Mouse (Mus musculus) forebrain, embryonic 15.5 days (tissue): ENCODE measurements around the gene Creb1. TPM values are rescaled to one million over a fixed set of nuclear protein-coding genes. Genes with fewer than 3 reads are reported as not detected.

Source experiments
- ATAC-seq: fragments of 200-750 bp; cut with Nextera tagmentation; replicated peaks from 2 replicates; pipeline ENCODE4 v1.8.0; 2017; ENCODE audit warnings: mild to moderate bottlenecking, moderate TSS enrichment, moderate library complexity
- H3K27ac ChIP-seq: fragments of 300-500 bp; sonication (generic); replicated peaks from 2 replicates; pipeline ENCODE4 v1.5.1; 2015; ENCODE audit warnings: mild to moderate bottlenecking, inconsistent platforms
- H3K27me3 ChIP-seq: fragments of 300-500 bp; sonication (generic); 2 replicates; pipeline ENCODE4 v1.6.1; 2015; ENCODE audit warnings: inconsistent platforms
- H3K36me3 ChIP-seq: fragments of 300-500 bp; sonication (generic); 2 replicates; pipeline ENCODE4 v1.6.1; 2015; ENCODE audit warnings: mild to moderate bottlenecking, inconsistent platforms
- H3K4me1 ChIP-seq: fragments of 300-500 bp; sonication (generic); 2 replicates; pipeline ENCODE4 v1.6.1; 2015; ENCODE audit warnings: inconsistent platforms
- H3K4me2 ChIP-seq: fragments of 300-500 bp; sonication (generic); replicated peaks from 2 replicates; pipeline ENCODE4 v1.6.1; 2015; ENCODE audit warnings: mild to moderate bottlenecking, inconsistent platforms
- H3K4me3 ChIP-seq: fragments of 300-500 bp; sonication (generic); 2 replicates; pipeline ENCODE4 v1.5.1; 2015; ENCODE audit warnings: mild to moderate bottlenecking, inconsistent platforms
- H3K9ac ChIP-seq: fragments of 300-500 bp; sonication (generic); replicated peaks from 2 replicates; pipeline ENCODE4 v1.6.1; 2015; ENCODE audit warnings: mild to moderate bottlenecking, inconsistent platforms
- H3K9me3 ChIP-seq: fragments of 300-500 bp; sonication (generic); 2 replicates; pipeline ENCODE4 v1.6.1; 2016; ENCODE audit warnings: inconsistent platforms
- WGBS: fragments of 180-500 bp; shearing (Covaris S2); methylation state at CpG from one replicate; pipeline ENCODE4 v1.1.7; 2015; ENCODE audit warnings: mixed read lengths; 5-methylcytosine and 5-hydroxymethylcytosine counted together
- polyA plus RNA-seq: library from polyadenylated mRNA; unstranded; fragments of >200 nt; fragmentation: Nextera tagmentation; extraction: Ambion mirVana; gene quantifications from 2 replicates; pipeline ENCODE4 v1.2.1, GENCODE M21; 2015

Gene Creb1
- 46.1 and 48.4 TPM in 2 replicates for polyA plus RNA-seq

DNA sequence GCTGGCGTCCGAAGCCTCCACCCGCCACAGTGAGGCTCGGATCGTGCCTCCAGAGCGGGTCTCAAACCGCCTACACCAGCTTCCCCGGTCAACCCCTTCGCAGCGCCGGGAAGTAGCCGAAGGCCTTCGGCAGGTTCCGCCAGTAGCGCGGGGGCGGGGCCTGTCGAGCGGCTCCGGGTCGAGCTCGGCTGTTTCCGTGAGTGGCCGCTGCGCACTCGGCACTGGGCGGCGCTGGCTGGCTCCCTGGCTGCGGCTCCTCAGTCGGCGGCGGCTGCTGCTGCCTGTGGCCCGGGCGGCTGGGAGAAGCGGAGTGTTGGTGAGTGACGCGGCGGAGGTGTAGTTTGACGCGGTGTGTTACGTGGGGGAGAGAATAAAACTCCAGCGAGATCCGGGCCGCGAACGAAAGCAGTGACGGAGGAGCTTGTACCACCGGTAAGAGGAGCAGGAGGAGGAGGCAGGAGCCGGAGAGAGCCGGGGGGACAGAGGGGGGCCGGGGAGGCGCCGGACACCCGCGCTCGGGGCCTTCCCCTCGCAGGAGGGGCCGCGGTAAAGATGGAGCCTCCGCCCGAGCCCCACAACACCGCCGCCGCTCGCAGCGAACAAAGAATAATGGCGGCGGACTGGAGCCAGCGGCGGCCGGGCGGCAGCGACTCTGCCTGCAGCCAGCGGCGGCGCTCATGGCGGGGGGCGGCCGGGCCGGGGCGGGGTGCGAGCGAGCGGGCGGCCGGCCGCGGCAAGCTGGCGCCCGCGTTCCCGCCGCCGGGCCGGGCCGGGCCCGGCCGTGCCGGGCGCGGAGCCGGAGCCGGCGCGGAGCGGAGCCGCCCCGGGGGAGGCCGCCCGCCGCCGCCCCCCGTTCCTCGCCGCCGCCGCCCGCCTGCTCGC is at the start of gene Creb1:
Creb1 (plus strand) TSS at position 57 of the 882 bp plus-strand sequence.
- no peaks in the 10 kb centered on the region for H3K9me3 ChIP-seq
- WGBS = under 1% methylated on average over 84 of the region's 119 CpGs
- peak within 1 kb of the TSS; percentile 98 for H3K4me3 ChIP-seq
- H3K9ac ChIP-seq = peak within 1 kb of the TSS; percentile 98
- H3K4me1 ChIP-seq = peaks cover 40% of the 10 kb centered on the region
- ATAC-seq = peak; percentile 99
- H3K4me2 ChIP-seq = peak within 1 kb of the TSS; percentile 84
- H3K36me3 ChIP-seq = no peaks in the 10 kb centered on the region
- H3K27ac ChIP-seq = peak within 1 kb of the TSS; percentile 100
- H3K27me3 ChIP-seq = no peaks in the 10 kb centered on the region

DNA sequence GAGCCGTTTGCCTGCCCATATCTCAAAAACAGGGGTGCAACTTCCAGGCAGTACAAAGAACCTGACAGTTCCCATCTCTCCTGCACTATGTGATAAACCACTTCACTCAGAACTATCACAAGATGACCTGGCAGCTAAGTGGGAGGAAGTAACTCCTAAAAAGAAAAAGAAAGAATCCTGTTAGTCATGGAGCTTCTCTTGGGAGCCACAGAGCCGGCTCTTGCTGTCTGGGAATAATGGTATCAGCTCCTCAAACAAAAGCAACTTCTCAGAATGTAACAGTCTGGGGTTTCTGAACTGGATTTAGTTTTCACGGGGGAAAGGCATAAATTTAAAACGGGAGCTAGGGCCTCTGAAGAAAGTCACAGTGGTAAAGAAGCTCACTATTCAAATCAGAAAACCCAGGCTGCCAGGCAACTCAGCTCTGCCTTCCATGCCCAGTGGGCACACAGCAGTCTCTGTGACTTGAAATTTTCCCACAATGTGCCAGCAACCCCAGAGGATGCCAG is 43.9 kb upstream of the Creb1 start:
- ATAC-seq = no peak
- Histone ChIP-seq H3K9ac (no peak overlapping the region), H3K27ac (no peak overlapping the region), H3K36me3 (no peaks in the 10 kb centered on the region), H3K9me3 (no peaks in the 10 kb centered on the region), H3K4me2 (no peak overlapping the region), H3K27me3 (no peaks in the 10 kb centered on the region), H3K4me3 (no peak overlapping the region), H3K4me1 (no peaks in the 10 kb centered on the region)
- 35% methylated on average over 4 of the region's 4 CpGs for WGBS

DNA sequence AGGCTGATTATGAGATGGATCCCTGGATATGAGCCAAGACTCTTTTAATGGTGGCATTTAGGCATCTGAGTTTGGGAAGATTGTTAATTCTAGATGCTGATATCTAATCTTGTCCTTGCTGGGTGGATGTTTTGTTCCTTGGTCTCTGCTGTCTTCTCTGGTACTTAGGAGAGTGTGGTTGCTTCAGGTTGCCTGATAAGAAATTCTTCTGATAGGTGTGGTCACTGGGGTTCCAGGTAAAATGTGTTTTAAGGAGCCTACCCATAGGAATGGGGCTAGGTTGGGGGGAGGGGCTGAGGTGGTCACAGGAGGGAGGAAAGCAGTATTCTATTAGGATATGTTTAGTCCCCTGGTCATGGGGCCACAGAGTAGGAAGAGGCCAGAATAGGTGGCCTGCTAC is 35.6 kb upstream of the Creb1 start:
- no peaks in the 10 kb centered on the region for H3K4me1 ChIP-seq
- H3K4me2 ChIP-seq = no peak overlapping the region
- H3K9me3 ChIP-seq = no peaks in the 10 kb centered on the region
- no peak overlapping the region for H3K27ac ChIP-seq
- no peaks in the 10 kb centered on the region for H3K36me3 ChIP-seq
- no peak for ATAC-seq
- H3K9ac ChIP-seq = no peak overlapping the region
- H3K27me3 ChIP-seq = no peaks in the 10 kb centered on the region
- no peak overlapping the region for H3K4me3 ChIP-seq

DNA sequence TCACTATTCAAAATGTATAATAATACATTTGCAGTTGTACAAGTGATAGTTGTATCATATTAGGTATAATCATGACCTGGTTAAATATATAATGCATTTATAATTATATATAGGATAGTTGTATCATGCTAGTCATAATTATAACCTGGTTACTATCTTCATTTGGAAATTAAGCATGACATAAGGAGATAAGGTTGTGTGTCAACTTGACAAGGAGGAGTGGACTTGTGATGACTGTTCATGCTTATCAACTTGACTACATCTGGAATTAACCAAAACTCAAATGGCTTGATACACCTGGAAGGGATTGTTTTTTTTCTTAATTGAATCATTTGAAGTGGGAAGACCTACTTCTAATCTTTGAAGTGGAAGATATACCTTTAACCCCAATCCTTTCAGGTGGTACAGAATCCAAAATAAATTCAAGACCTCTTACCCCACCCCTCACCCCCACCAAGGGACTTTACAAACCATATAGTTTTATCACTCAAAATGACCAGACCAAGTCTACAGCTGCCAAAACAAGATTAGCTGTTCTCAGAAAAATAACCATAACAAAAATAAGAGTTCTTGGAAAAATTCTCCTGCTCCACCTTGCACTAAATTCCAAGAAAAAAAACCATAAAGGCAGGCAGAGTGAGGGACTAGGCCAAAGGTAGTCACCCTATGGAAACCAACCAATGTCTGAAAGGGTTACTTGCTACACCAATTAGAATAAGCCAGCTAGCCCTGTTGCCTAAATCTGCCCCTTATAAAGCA is 30.9 kb upstream of the Creb1 start:
- Histone ChIP-seq H3K36me3 (no peaks in the 10 kb centered on the region), H3K4me1 (no peaks in the 10 kb centered on the region)
- ATAC-seq = no peak

DNA sequence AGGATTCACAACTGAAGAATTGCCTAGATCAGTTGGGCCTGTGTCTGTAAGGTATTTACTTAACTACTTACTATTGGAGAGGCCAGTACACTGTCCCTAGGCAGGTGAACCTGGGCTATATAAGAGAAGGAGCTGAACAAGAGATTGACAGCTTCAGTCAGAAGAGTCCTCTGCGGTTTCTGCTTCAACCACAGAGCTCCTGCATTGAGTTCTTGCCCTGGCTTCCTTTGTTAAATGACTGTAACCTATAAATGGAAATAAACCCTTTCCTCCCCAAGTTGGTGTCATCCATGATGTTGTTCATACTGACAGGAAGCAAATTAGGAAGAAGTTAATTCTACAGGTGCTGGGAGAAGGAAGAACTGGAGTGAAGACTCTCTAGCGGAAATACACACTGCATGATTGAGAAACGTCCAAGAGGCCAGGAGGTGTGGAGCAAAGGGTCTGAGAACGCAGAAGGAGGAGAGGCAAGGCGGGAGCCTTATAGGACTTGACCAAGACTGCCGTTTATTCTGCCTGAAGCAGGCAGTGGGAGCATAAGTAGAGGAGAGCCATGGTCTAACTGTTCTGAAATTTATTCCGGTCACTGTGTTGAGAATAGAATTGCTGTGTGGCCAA is 23.9 kb upstream of the Creb1 start:
- WGBS = 85% methylated on average over 7 of the region's 7 CpGs
- Histone ChIP-seq H3K27ac (no peak overlapping the region), H3K27me3 (no peaks in the 10 kb centered on the region), H3K36me3 (no peaks in the 10 kb centered on the region), H3K9me3 (no peaks in the 10 kb centered on the region), H3K4me3 (no peak overlapping the region), H3K4me2 (no peak overlapping the region), H3K4me1 (no peaks in the 10 kb centered on the region), H3K9ac (no peak overlapping the region)
- ATAC-seq = no peak

More for the DNA sequence above, 30.9 kb upstream of the Creb1 start:
- H3K27ac ChIP-seq = no peak overlapping the region
- H3K4me3 ChIP-seq = no peak overlapping the region
- no peak overlapping the region for H3K4me2 ChIP-seq
- no peaks in the 10 kb centered on the region for H3K9me3 ChIP-seq
- no peak overlapping the region for H3K9ac ChIP-seq
- no peaks in the 10 kb centered on the region for H3K27me3 ChIP-seq

DNA sequence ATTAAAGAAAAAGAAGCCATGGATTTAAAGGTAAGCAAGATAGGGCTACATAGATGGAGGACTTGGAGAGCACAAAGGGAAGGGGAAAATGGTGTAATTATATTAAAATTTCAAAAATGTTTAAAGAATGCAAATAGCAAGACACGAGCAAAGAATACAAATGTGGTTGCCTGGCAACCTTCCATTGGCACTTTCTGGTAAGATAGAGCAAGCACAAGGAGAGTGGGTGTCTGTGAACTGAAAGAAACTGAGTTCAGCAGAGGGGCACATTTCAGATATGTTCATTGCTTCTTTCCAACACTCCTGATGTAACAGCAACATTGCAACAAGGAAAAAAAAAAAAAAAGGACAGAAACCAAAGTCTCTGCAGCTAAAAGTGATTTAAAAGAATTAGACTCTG is 22.8 kb upstream of the Creb1 start:
- WGBS = 57% methylated on average over 1 of the region's 1 CpGs
- no peak overlapping the region for H3K9ac ChIP-seq
- H3K4me1 ChIP-seq = no peaks in the 10 kb centered on the region
- no peak for ATAC-seq
- no peak overlapping the region for H3K4me3 ChIP-seq
- no peak overlapping the region for H3K27ac ChIP-seq
- H3K36me3 ChIP-seq = no peaks in the 10 kb centered on the region
- no peaks in the 10 kb centered on the region for H3K9me3 ChIP-seq
- H3K27me3 ChIP-seq = no peaks in the 10 kb centered on the region
- no peak overlapping the region for H3K4me2 ChIP-seq

- WGBS = 88% methylated on average over 7 of the region's 7 CpGs
- no peak overlapping the region for H3K27ac ChIP-seq
- H3K4me3 ChIP-seq = no peak overlapping the region
- no peak overlapping the region for H3K4me2 ChIP-seq
- no peaks in the 10 kb centered on the region for H3K36me3 ChIP-seq
- no peak for ATAC-seq
- H3K9ac ChIP-seq = no peak overlapping the region
- H3K4me1 ChIP-seq = no peaks in the 10 kb centered on the region
- H3K27me3 ChIP-seq = no peaks in the 10 kb centered on the region
- no peaks in the 10 kb centered on the region for H3K9me3 ChIP-seq
Observed at GRCm38 (mm10) chr1:64514184-64514583, 18.3 kb upstream of the Creb1 start.

DNA sequence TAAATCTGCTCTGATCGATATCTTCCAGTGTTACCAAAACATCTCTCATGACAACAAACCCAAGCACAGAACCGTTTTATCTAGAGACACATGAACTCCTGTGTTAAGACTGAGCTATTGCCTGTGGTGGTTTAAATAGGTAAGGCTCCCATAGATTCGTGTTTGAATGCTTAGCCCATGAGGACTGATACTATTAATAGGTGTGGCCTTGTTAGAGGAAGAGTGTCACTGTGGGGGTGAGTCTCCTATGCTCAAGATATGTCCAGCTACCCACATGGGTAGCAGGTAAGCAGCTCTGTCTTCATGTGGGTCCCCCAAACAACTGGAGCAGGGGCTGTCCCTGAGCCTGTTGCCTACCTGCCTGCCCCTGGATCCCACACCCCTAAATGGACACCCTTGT is 15.9 kb upstream of the Creb1 start:
- Histone ChIP-seq H3K36me3 (no peaks in the 10 kb centered on the region), H3K4me2 (no peak overlapping the region), H3K27ac (no peak overlapping the region), H3K9ac (no peak overlapping the region), H3K9me3 (no peaks in the 10 kb centered on the region), H3K4me3 (no peak overlapping the region), H3K4me1 (no peaks in the 10 kb centered on the region), H3K27me3 (no peaks in the 10 kb centered on the region)
- ATAC-seq = no peak
- 85% methylated on average over 3 of the region's 3 CpGs for WGBS

DNA sequence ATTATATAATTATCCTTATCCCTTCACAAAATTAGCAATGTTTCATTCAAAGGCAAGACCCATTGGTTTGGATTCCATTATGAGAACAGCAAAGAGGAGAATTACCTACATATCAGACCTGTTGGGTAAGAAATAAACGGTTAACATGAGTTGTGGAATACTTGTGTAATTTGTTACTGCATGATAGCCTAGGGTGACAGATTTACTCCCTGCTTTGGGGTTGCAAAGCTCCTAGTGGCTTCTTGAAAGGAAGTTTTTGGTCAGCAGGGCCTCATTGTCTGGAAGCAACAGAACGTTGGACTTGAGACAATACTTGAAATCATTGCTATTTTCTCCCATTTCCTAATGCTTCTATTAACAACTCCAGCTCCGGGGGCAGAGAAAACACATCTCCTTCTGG is 14.0 kb upstream of the Creb1 start:
- H3K9me3 ChIP-seq = no peaks in the 10 kb centered on the region

DNA sequence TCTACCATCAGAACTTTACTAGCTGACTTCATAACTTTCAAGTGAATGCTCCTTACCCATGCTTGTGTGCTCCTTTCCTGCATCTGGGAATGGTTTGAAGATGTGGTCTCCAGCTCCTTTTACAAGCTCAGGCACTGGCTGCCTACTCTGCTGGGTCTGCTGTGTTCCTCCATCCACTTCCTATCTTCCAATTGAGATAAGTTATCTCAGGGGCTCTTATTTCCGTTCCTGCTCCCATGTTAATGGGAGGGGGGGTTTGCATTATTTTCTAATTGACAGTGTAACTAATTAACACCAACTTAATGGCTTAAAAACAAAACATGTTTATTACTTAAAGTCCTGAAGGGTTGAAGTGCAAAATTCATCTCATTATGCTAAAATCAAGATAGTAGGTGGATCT is 13.1 kb upstream of the Creb1 start:
- H3K9ac ChIP-seq = no peak overlapping the region
- 57% methylated on average over 1 of the region's 1 CpGs for WGBS
- H3K4me1 ChIP-seq = no peaks in the 10 kb centered on the region
- H3K4me3 ChIP-seq = no peak overlapping the region
- no peaks in the 10 kb centered on the region for H3K9me3 ChIP-seq
- H3K27ac ChIP-seq = no peak overlapping the region
- no peaks in the 10 kb centered on the region for H3K36me3 ChIP-seq
- no peak for ATAC-seq
- no peaks in the 10 kb centered on the region for H3K27me3 ChIP-seq
- H3K4me2 ChIP-seq = no peak overlapping the region

More for the DNA sequence above, 14.0 kb upstream of the Creb1 start:
- H3K4me1 ChIP-seq = no peaks in the 10 kb centered on the region
- H3K4me2 ChIP-seq = no peak overlapping the region
- no peaks in the 10 kb centered on the region for H3K36me3 ChIP-seq
- H3K27me3 ChIP-seq = no peaks in the 10 kb centered on the region
- 70% methylated on average over 3 of the region's 3 CpGs for WGBS
- H3K9ac ChIP-seq = no peak overlapping the region
- ATAC-seq = no peak
- no peak overlapping the region for H3K4me3 ChIP-seq
- H3K27ac ChIP-seq = no peak overlapping the region

DNA sequence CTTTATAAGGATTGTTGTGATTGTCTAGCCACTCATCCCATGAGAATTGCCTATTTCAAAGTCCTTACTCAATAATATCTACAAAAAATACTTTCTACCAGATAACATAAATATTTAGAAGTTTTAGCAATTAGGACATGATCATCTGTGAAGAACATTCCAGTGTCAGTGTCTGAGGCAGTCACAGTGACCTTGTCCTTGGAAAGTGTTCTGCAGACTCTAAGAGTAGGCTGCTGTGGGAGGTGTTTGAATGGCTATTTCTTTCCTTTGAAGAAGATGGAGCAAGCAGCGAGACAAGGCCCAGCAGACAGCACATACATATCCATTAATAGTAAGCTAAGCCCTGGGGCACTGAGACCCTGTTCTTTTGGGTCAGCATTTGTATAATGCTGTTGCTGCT is 12.5 kb upstream of the Creb1 start:
- Histone ChIP-seq H3K36me3 (no peaks in the 10 kb centered on the region), H3K9me3 (no peaks in the 10 kb centered on the region), H3K9ac (no peak overlapping the region), H3K4me3 (no peak overlapping the region), H3K4me2 (no peak overlapping the region), H3K27me3 (no peaks in the 10 kb centered on the region), H3K4me1 (no peaks in the 10 kb centered on the region), H3K27ac (no peak overlapping the region)
- no peak for ATAC-seq
- WGBS = 86% methylated on average over 1 of the region's 1 CpGs

GRCm38 (mm10) chr1:64521734-64522133 is 10.7 kb upstream of the Creb1 start:
- Histone ChIP-seq H3K27ac (no peak overlapping the region), H3K4me1 (no peaks in the 10 kb centered on the region), H3K36me3 (no peaks in the 10 kb centered on the region), H3K9ac (no peak overlapping the region), H3K9me3 (no peaks in the 10 kb centered on the region), H3K4me2 (no peak overlapping the region), H3K4me3 (no peak overlapping the region), H3K27me3 (no peaks in the 10 kb centered on the region)
- 78% methylated on average over 3 of the region's 3 CpGs for WGBS
- no peak for ATAC-seq
